Mouse (Mus musculus) spleen, adult 2 months (tissue): Measurements from ENCODE around the gene Plxnb1. TPM values are rescaled to one million over a fixed set of nuclear protein-coding genes. Genes with fewer than 3 reads are reported as not detected.

ENCODE experiments used
- DNase-seq, 2 experiments: peaks; one replicate each; pipeline versions ENCODE4 v3.0.0 to v3.0.0-alpha.2; 2012 to 2021; ENCODE audit warnings: low spot score in 2 of 2, low read depth in 1 of 2
- H3K27ac ChIP-seq: fragments of 200-500 bp; 2 replicates; pipeline ENCODE4 v1.5.1; 2012; ENCODE audit warnings: low read length, inconsistent platforms; ENCODE audit not compliant: insufficient read depth
- H3K27me3 ChIP-seq: fragments of 200-500 bp; 2 replicates; pipeline ENCODE4 v1.6.1; 2012; ENCODE audit warnings: mild to moderate bottlenecking, moderate library complexity, low read length, inconsistent platforms; ENCODE audit not compliant: control insufficient read depth, insufficient read depth
- H3K36me3 ChIP-seq: fragments of 200-500 bp; 2 replicates; pipeline ENCODE4 v1.6.1; 2012; ENCODE audit warnings: mild to moderate bottlenecking, low read length, inconsistent platforms; ENCODE audit not compliant: control insufficient read depth, insufficient read depth
- H3K4me1 ChIP-seq: fragments of 200-500 bp; 2 replicates; pipeline ENCODE4 v1.6.1; 2011; ENCODE audit warnings: inconsistent platforms; ENCODE audit not compliant: control insufficient read depth, insufficient read depth, insufficient read length
- H3K4me3 ChIP-seq: fragments of 200-500 bp; 2 replicates; pipeline ENCODE4 v1.5.1; 2011; ENCODE audit warnings: mild to moderate bottlenecking, inconsistent platforms; ENCODE audit not compliant: insufficient read depth, insufficient read length; ENCODE audit errors: extremely low read depth
- CTCF ChIP-seq: fragments of 200-500 bp; IDR thresholded peaks from 2 replicates; pipeline ENCODE4 v1.5.1; 2011; ENCODE audit warnings: mild to moderate bottlenecking, inconsistent platforms; ENCODE audit not compliant: insufficient read depth, insufficient read length, insufficient replicate concordance; ENCODE audit errors: extremely low read depth
- POLR2A ChIP-seq: fragments of 200-500 bp; IDR thresholded peaks from 2 replicates; pipeline ENCODE4 v1.6.1; 2011; ENCODE audit warnings: low read depth, low read length, inconsistent platforms
- WGBS: fragments of 180-500 bp; shearing (Covaris S2); methylation state at CpG from one replicate; pipeline ENCODE4 v1.1.7; 2018; 5-methylcytosine and 5-hydroxymethylcytosine counted together
- polyA plus RNA-seq: library from polyadenylated mRNA; depleted of rRNA; stranded (reverse); fragments of >200 nt; gene quantifications from 2 replicates; pipeline ENCODE4 v1.2.3, GENCODE M21; 2012

Gene Plxnb1
- polyA plus RNA-seq, 1 experiment = 10.4 TPM

- Histone ChIP-seq H3K4me1 (peaks cover 29% of the 10 kb centered on the region; the same call in 1 of the 2 replicates), H3K27ac (peak overlapping the region; percentile 99), H3K4me3 (peak overlapping the region; percentile 64; the same call in 1 of the 2 replicates), H3K27me3 (no peaks in the 10 kb centered on the region), H3K36me3 (peaks cover 41% of the 10 kb centered on the region)
- no peak for DNase-seq
- TF ChIP-seq CTCF = no peak
- TF ChIP-seq POLR2A = no peak
- WGBS = 78% methylated on average over 17 of the region's 17 CpGs
These were observed 39.0 kb upstream of the Plxnb1 start for GRCm38 (mm10) chr9:109056081-109056690.

GRCm38 (mm10) chr9:109056916-109057315 is 38.3 kb upstream of the Plxnb1 start:
- Histone ChIP-seq H3K36me3 (peaks cover 41% of the 10 kb centered on the region), H3K4me3 (peak overlapping the region; percentile 55), H3K4me1 (peaks cover 29% of the 10 kb centered on the region; the same call in 1 of the 2 replicates), H3K27ac (peak overlapping the region; percentile 99), H3K27me3 (no peaks in the 10 kb centered on the region)
- no peak for DNase-seq
- TF ChIP-seq POLR2A = no peak
- no peak for TF ChIP-seq CTCF
- 57% methylated on average over 4 of the region's 4 CpGs for WGBS

GRCm38 (mm10) chr9:109057543-109057942 is 37.6 kb upstream of the Plxnb1 start:
- no peaks in the 10 kb centered on the region for H3K27me3 ChIP-seq
- H3K36me3 ChIP-seq = peaks cover 41% of the 10 kb centered on the region
- H3K4me1 ChIP-seq = peaks cover 29% of the 10 kb centered on the region; the same call in 1 of the 2 replicates
- peak in 1 of 2 experiments; percentile 18 for DNase-seq
- H3K4me3 ChIP-seq = peak overlapping the region; percentile 55
- TF ChIP-seq POLR2A (no peak), CTCF (no peak)
- 32% methylated on average over 5 of the region's 5 CpGs for WGBS
- H3K27ac ChIP-seq = peak overlapping the region; percentile 99

GRCm38 (mm10) chr9:109058006-109058765 is 37.0 kb upstream of the Plxnb1 start:
- peak overlapping the region; percentile 86 for H3K27ac ChIP-seq
- 61% methylated on average over 19 of the region's 19 CpGs for WGBS
- peaks cover 29% of the 10 kb centered on the region; the same call in 1 of the 2 replicates for H3K4me1 ChIP-seq
- peak overlapping the region; percentile 55 for H3K4me3 ChIP-seq
- peak in 1 of 2 experiments; percentile 30 for DNase-seq
- H3K36me3 ChIP-seq = peaks cover 38% of the 10 kb centered on the region
- no peak for TF ChIP-seq CTCF
- no peak for TF ChIP-seq POLR2A
- H3K27me3 ChIP-seq = no peaks in the 10 kb centered on the region

- peak within 1 kb of the TSS; percentile 86 for H3K27ac ChIP-seq
- peaks cover 34% of the 10 kb centered on the region for H3K36me3 ChIP-seq
- TF ChIP-seq POLR2A (peak; percentile 99), CTCF (peak; percentile 98)
- DNase-seq = peak; percentile 85 to 91
- H3K4me1 ChIP-seq = peaks cover 29% of the 10 kb centered on the region; the same call in 1 of the 2 replicates
- peak within 1 kb of the TSS; percentile 55 for H3K4me3 ChIP-seq
- no peaks in the 10 kb centered on the region for H3K27me3 ChIP-seq
- WGBS = 1% methylated on average over 15 of the region's 15 CpGs
These were observed 35.9 kb upstream of the Plxnb1 start, which contains the start of gene Trex1 for GRCm38 (mm10) chr9:109059136-109059903. Gene Trex1 (minus strand): TSS chr9:109059734.

GRCm38 (mm10) chr9:109060184-109060897 is 34.8 kb upstream of the Plxnb1 start:
- Histone ChIP-seq H3K27me3 (no peaks in the 10 kb centered on the region), H3K36me3 (peaks cover 36% of the 10 kb centered on the region), H3K4me3 (no peak overlapping the region), H3K4me1 (peaks cover 29% of the 10 kb centered on the region; the same call in 1 of the 2 replicates), H3K27ac (peak overlapping the region; percentile 63)
- TF ChIP-seq POLR2A (no peak), CTCF (no peak)
- whole genome bisulfite sequencing = 91% methylated on average over 16 of the region's 16 CpGs
- DNase-seq = peak in 1 of 2 experiments; percentile 26
